Mouse (Mus musculus): ENCODE measurements around the gene Zfp423. TPM values are rescaled to one million over a fixed set of nuclear protein-coding genes. Genes with fewer than 3 reads are reported as not detected.

The Zfp423 gene
- polyA plus RNA-seq, 1 experiment from 2014 or later, result 36.5 TPM

DNA sequence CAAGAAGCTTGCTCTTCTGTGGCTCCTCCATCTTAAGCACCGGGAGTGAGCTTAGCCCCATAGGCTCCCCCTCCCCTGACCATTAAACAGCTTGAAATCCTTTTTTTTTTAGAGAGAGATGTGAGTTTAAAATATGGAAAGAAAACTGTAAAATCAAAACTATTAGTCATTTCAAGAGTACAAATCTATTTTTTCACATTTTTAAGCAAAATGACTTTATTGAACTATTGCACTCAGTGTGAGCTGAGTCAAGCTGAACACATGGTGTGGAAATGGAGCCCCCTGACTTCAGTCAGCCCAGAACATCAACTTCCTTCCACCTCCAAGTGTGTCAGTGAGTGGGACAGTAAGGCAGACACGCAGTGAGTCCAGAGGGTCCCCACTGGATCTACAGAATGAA, 339.9 kb downstream of the Zfp423 start:
- Histone ChIP-seq H3K36me3 (no peaks in the 10 kb centered on the region), H3K9me3 (no peaks in the 10 kb centered on the region), H3K9ac (no peak overlapping the region), H3K27me3 (no peaks in the 10 kb centered on the region), H3K4me3 (no peak overlapping the region), H3K4me2 (replicated peaks) (no peak overlapping the region), H3K27ac (no peak overlapping the region), H3K4me1 (peaks cover 12% of the 10 kb centered on the region)
- ATAC-seq (ENCODE audit: insufficient number of reproducible peaks, insufficient read depth, low FRiP score, low TSS enrichment), result no peak
- WGBS, result 67% methylated on average over 2 of the region's 2 CpGs

DNA sequence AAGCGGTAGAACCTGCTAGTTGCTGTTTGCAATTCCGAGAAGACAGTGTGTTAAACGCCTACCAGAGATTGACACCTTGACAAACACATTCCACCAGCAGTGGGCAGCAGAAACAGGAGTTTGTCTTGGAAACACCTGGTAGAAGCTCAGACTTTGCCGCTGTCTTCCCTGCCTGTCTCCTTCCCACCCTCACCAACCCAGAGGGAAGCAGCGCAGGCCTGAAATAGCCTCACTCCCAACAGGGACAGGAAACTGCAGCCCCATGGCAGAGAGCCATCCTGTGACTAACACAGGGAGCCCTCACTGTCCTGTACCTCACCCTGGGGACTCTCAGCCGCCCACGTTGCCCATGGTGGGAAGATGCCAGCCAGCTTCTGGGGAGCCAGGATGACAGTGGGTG, 340.3 kb downstream of the Zfp423 start:
- H3K36me3 ChIP-seq, result no peaks in the 10 kb centered on the region
- no peaks in the 10 kb centered on the region for H3K27me3 ChIP-seq
- no peaks in the 10 kb centered on the region for H3K9me3 ChIP-seq
- H3K4me1 ChIP-seq, result peaks cover 12% of the 10 kb centered on the region
- no peak overlapping the region for H3K4me2 ChIP-seq (replicated peaks)
- H3K27ac ChIP-seq, result no peak overlapping the region
- WGBS, result 53% methylated on average over 7 of the region's 7 CpGs
- no peak for ATAC-seq (ENCODE audit: insufficient number of reproducible peaks, insufficient read depth, low FRiP score, low TSS enrichment)
- H3K9ac ChIP-seq, result no peak overlapping the region
- H3K4me3 ChIP-seq, result no peak overlapping the region

DNA sequence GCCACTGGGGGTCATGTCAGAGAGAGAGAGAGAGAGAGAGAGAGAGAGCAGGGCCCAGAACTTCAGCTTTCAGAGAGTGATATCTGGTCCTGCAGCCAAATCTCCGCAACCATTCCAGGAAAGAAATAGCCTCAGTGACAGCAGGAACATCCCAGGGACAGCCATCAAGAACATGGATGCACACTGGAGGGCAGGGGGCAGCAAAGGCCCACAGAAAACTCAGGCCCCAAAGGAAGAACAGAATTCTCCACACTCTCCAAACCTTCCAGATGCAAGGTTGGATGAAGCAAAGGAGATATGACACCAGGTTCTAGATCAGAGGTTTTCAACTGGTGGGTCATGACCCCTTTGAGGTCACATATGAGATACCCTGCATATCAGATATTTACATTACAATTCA, 345.7 kb downstream of the Zfp423 start:
- no peak for ATAC-seq (ENCODE audit: insufficient number of reproducible peaks, insufficient read depth, low FRiP score, low TSS enrichment)

More for the DNA sequence above, 345.7 kb downstream of the Zfp423 start:
- no peak overlapping the region for H3K4me3 ChIP-seq
- H3K9me3 ChIP-seq, result no peaks in the 10 kb centered on the region
- no peaks in the 10 kb centered on the region for H3K27me3 ChIP-seq
- no peaks in the 10 kb centered on the region for H3K36me3 ChIP-seq
- H3K4me1 ChIP-seq, result peaks cover 12% of the 10 kb centered on the region
- WGBS, result 95% methylated on average over 1 of the region's 1 CpGs
- no peak overlapping the region for H3K4me2 ChIP-seq (replicated peaks)
- no peak overlapping the region for H3K27ac ChIP-seq
- no peak overlapping the region for H3K9ac ChIP-seq

Other genes with a start within 250 kb of the Zfp423 start
- gene Cnep1r1, start 159.2 kb upstream of the Zfp423 start, polyA plus RNA-seq (2016; fragmentation: Nextera tagmentation; extraction: Ambion mirVana), result 61.5 and 62.4 TPM in 2 replicates
- gene Heatr3, start 178.3 kb upstream of the Zfp423 start, polyA plus RNA-seq (2016; fragmentation: Nextera tagmentation; extraction: Ambion mirVana), result 60.6 and 64.9 TPM in 2 replicates
- gene Tent4b, start 239.6 kb upstream of the Zfp423 start, polyA plus RNA-seq (2016; fragmentation: Nextera tagmentation; extraction: Ambion mirVana), result 11.9 and 12.9 TPM in 2 replicates

Measured in embryonic facial prominence, embryonic 12.5 days (tissue).